Mouse (Mus musculus): ENCODE results near the gene Gpr182. TPM values are rescaled to one million over a fixed set of nuclear protein-coding genes. Genes with fewer than 3 reads are reported as not detected.

The Gpr182 gene
- total RNA-seq, 2 experiments from 2014 or later: 1.5 to 2.2 TPM

- no peak for DNase-seq (ENCODE audit: low spot score in 2 of 2)
Observed at GRCm38 (mm10) chr10:127698966-127699365, 52.6 kb downstream of the Gpr182 start.

Other genes starting within 250 kb of the Gpr182 start
- gene Ndufa4l2, start 236.8 kb downstream of the Gpr182 start, total RNA-seq (2021): 1 to 10 TPM; 3.5 to 5.2 TPM
- 10 to 100 TPM; 23.4 to 27.0 TPM for gene Shmt2, start 229.3 kb downstream of the Gpr182 start, total RNA-seq (2021)
- 1 to 10 TPM; 7.6 to 8.3 TPM for gene Nxph4, start 217.2 kb downstream of the Gpr182 start, total RNA-seq (2021)
- gene Lrp1, start 130.6 kb downstream of the Gpr182 start, total RNA-seq (2021): 100 to 1,000 TPM; 264 to 276 TPM
- 10 to 100 TPM; 15.9 to 17.8 TPM for gene Stat6, start 108.7 kb downstream of the Gpr182 start, total RNA-seq (2021)
- gene Nemp1, start 84.8 kb downstream of the Gpr182 start, total RNA-seq (2021): 1 to 10 TPM; 4.6 to 5.1 TPM
- gene Nab2, start 83.2 kb downstream of the Gpr182 start, total RNA-seq (2021): 10 to 100 TPM; 58.2 to 71.7 TPM
- under 1 TPM; 0.77 to 0.88 TPM for gene Myo1a, start 46.6 kb downstream of the Gpr182 start, total RNA-seq (2021)
- 10 to 100 TPM; 16.4 to 17.1 TPM for gene Tac2, start 27.3 kb downstream of the Gpr182 start, total RNA-seq (2021)
- gene Zbtb39, start 12.2 kb downstream of the Gpr182 start, total RNA-seq (2021): 1 to 10 TPM; 9.6 to 9.9 TPM
- under 1 TPM in 1 of 2 experiments, not detected in 1; 0.19 TPM for gene Rdh1, start 8.0 kb upstream of the Gpr182 start, total RNA-seq (2021)
- not detected for gene Rdh16f1, start 8.1 kb upstream of the Gpr182 start, total RNA-seq (2021)
- under 1 TPM; 0.30 to 0.65 TPM for gene Rdh9, start 24.7 kb upstream of the Gpr182 start, total RNA-seq (2021)
- under 1 TPM; 0.23 to 0.28 TPM for gene Rdh16, start 49.4 kb upstream of the Gpr182 start, total RNA-seq (2021)
- not detected for gene Rdh19, start 98.2 kb upstream of the Gpr182 start, total RNA-seq (2021)
- gene Rdh16f2, start 114.7 kb upstream of the Gpr182 start, total RNA-seq (2021): not detected
- not detected for gene Rdh7, start 137.1 kb upstream of the Gpr182 start, total RNA-seq (2021)
- not detected for gene Sdr9c7, start 146.8 kb upstream of the Gpr182 start, total RNA-seq (2021)